Mouse (Mus musculus): Measurements from ENCODE around the gene Prodh2. TPM values are rescaled to one million over a fixed set of nuclear protein-coding genes. Genes with fewer than 3 reads are reported as not detected.

Gene Prodh2
- total RNA-seq, 1 experiment, result 0.80 TPM

- in situ Hi-C loops (cut with MboI; ENCODE audit: low sequenced_read_pairs in 2 of 2, unreplicated experiment in 2 of 2), result no loop called here
- TF ChIP-seq CHD2 (IDR thresholded peaks at IDR 0.05; ENCODE audit: low read depth, low read length) (no peak), ZNF384 (IDR thresholded peaks at IDR 0.05; ENCODE audit: low read depth, low read length) (no peak), MAFK (IDR thresholded peaks at IDR 0.05; ENCODE audit: insufficient read depth, low read depth, low read length) (no peak), HCFC1 (IDR thresholded peaks at IDR 0.05; ENCODE audit: borderline replicate concordance, insufficient read depth, low read length) (no peak), ZC3H11A (IDR thresholded peaks at IDR 0.05; ENCODE audit: borderline replicate concordance, low read depth, low read length) (no peak)
These were observed 14.6 kb downstream of the Prodh2 start for GRCm38 (mm10) chr7:30508061-30508460.

DNA sequence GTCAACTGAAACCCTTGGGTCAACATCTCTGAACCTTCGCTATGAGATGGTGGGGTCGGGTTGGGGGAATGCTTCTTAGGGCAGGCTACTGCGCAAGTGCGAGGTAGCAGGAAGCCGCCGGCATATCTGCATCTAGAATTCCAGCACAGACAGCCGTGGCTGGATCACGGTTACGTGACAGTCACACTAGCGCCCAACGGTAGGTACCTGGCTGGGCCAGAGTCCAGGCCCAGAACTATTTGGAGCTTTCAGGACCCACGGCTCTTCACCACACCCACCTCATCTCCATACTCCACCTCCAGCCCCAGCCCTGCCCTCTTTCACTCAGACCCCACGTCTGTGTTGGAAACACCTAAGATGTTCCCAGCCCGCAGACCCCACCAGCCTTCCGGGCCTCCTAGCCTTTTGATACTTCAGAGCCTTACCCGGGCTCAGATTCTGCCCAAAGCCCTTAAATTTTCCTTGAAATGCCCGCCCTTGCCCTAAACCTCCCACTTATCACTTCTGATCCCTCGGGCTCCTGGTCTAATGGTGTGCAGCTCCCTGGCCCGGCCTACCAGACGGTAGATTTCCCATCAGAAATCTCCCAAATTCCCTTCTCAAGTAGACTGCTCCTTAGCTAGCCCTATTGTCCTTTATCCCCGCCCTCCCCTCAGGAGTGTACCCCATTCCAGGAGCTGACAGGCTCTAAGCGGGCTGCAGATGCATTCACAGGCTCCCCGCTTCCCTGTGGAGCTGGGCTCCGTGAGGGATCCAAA lies 21.8 kb downstream of the Prodh2 start:
- peak overlapping the region; percentile 26 to 42; a peak in 3 of 4 replicates for H3K4me3 ChIP-seq (ENCODE audit: insufficient read depth in 1 of 2, low read depth in 1 of 2, low read length in 2 of 2, poor library complexity in 1 of 2, severe bottlenecking in 1 of 2)
- TF ChIP-seq CHD2 (IDR thresholded peaks at IDR 0.05; ENCODE audit: low read depth, low read length) (no peak), HCFC1 (IDR thresholded peaks at IDR 0.05; ENCODE audit: borderline replicate concordance, insufficient read depth, low read length) (no peak), ZC3H11A (IDR thresholded peaks at IDR 0.05; ENCODE audit: borderline replicate concordance, low read depth, low read length) (no peak), MAFK (IDR thresholded peaks at IDR 0.05; ENCODE audit: insufficient read depth, low read depth, low read length) (no peak), ZNF384 (IDR thresholded peaks at IDR 0.05; ENCODE audit: low read depth, low read length) (no peak)
- no peak overlapping the region for H3K27ac ChIP-seq (ENCODE audit: insufficient read depth, low read depth, low read length, poor library complexity, severe bottlenecking)
- no peaks in the 10 kb centered on the region for H3K36me3 ChIP-seq (ENCODE audit: control insufficient read depth, insufficient read depth, low read length, poor library complexity, severe bottlenecking)
- DNase-seq (ENCODE audit: low read depth, low spot score), result peak; percentile 35
- no peaks in the 10 kb centered on the region for H3K9me3 ChIP-seq (ENCODE audit: control insufficient read depth, insufficient read depth, low read depth, low read length)
- peaks cover 2 to 4% of the 10 kb centered on the region in 2 experiments; a peak in 2 of 4 replicates for H3K4me1 ChIP-seq (ENCODE audit: control insufficient read depth in 2 of 2, insufficient read depth in 2 of 2, low read length in 2 of 2, poor library complexity in 1 of 2)
- peak overlapping the region; percentile 9; the same call in 1 of the 2 replicates for H3K9ac ChIP-seq (ENCODE audit: insufficient read depth, low read depth, low read length, poor library complexity, severe bottlenecking)
- in situ Hi-C loops (cut with MboI; ENCODE audit: low sequenced_read_pairs in 2 of 2, unreplicated experiment in 2 of 2), result no loop called here

More at GRCm38 (mm10) chr7:30508061-30508460, 14.6 kb downstream of the Prodh2 start:
- Histone ChIP-seq H3K9ac (ENCODE audit: insufficient read depth, low read depth, low read length, poor library complexity, severe bottlenecking) (no peak overlapping the region), H3K27ac (ENCODE audit: insufficient read depth, low read depth, low read length, poor library complexity, severe bottlenecking) (no peak overlapping the region), H3K4me1 (ENCODE audit: control insufficient read depth in 2 of 2, insufficient read depth in 2 of 2, low read length in 2 of 2, poor library complexity in 1 of 2) (no peaks in the 10 kb centered on the region), H3K9me3 (ENCODE audit: control insufficient read depth, insufficient read depth, low read depth, low read length) (no peaks in the 10 kb centered on the region), H3K4me3 (ENCODE audit: insufficient read depth in 1 of 2, low read depth in 1 of 2, low read length in 2 of 2, poor library complexity in 1 of 2, severe bottlenecking in 1 of 2) (no peak overlapping the region), H3K36me3 (ENCODE audit: control insufficient read depth, insufficient read depth, low read length, poor library complexity, severe bottlenecking) (no peaks in the 10 kb centered on the region)
- DNase-seq (ENCODE audit: low read depth, low spot score), result no peak

DNA sequence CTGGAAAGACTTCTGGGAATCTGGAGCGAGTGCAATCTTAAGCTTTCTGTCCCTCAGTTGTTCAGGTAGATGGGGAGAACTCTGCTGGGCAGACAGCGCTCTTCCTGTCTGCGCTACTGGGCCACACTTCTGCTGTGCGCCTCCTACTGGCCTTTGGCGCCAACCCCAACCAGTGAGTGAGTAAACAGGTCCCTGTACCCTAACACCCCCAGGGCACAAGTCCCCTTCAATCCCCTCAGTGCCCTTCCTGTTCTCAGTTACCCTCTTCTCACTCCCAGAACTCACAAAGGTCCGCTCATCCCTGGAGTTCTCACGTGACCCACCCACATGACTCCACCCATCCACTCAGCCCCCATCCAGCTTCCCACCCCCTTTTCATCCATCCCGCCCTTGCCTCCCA lies 24.9 kb downstream of the Prodh2 start:
- in situ Hi-C loops (cut with MboI; ENCODE audit: low sequenced_read_pairs in 2 of 2, unreplicated experiment in 2 of 2), result no loop called here
- H3K9me3 ChIP-seq (ENCODE audit: control insufficient read depth, insufficient read depth, low read depth, low read length), result no peaks in the 10 kb centered on the region
- H3K4me3 ChIP-seq (ENCODE audit: insufficient read depth in 1 of 2, low read depth in 1 of 2, low read length in 2 of 2, poor library complexity in 1 of 2, severe bottlenecking in 1 of 2), result peak overlapping the region; percentile 2 to 13; a peak in 1 of 4 replicates
- no peak overlapping the region for H3K27ac ChIP-seq (ENCODE audit: insufficient read depth, low read depth, low read length, poor library complexity, severe bottlenecking)
- no peak for DNase-seq (ENCODE audit: low read depth, low spot score)
- peaks cover 2 to 4% of the 10 kb centered on the region in 2 experiments; a peak in 2 of 4 replicates for H3K4me1 ChIP-seq (ENCODE audit: control insufficient read depth in 2 of 2, insufficient read depth in 2 of 2, low read length in 2 of 2, poor library complexity in 1 of 2)
- H3K9ac ChIP-seq (ENCODE audit: insufficient read depth, low read depth, low read length, poor library complexity, severe bottlenecking), result no peak overlapping the region
- H3K36me3 ChIP-seq (ENCODE audit: control insufficient read depth, insufficient read depth, low read length, poor library complexity, severe bottlenecking), result no peaks in the 10 kb centered on the region
- TF ChIP-seq CHD2 (IDR thresholded peaks at IDR 0.05; ENCODE audit: low read depth, low read length) (no peak), ZC3H11A (IDR thresholded peaks at IDR 0.05; ENCODE audit: borderline replicate concordance, low read depth, low read length) (no peak), MAFK (IDR thresholded peaks at IDR 0.05; ENCODE audit: insufficient read depth, low read depth, low read length) (no peak), HCFC1 (IDR thresholded peaks at IDR 0.05; ENCODE audit: borderline replicate concordance, insufficient read depth, low read length) (no peak), ZNF384 (IDR thresholded peaks at IDR 0.05; ENCODE audit: low read depth, low read length) (no peak)

DNA sequence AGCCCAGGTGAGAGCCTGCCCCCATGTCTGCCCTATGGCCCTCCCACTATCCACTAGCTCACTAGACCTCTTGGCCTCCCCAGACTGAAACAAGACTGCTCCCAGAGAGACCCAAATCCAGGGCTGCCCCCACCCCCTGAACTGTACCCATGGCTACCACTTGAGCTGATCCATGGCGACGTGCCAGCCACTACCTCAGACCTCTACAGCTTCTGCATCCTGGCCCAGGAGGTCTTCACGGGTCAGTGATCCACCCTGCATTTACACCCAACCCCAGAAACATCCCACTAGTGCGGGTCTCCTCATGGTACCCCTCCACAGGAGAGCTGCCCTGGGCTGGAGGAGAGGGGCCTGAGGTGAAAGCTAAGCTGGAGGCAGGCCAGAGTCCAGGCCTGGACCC lies 27.0 kb downstream of the Prodh2 start:
- DNase-seq (ENCODE audit: low read depth, low spot score), result no peak
- in situ Hi-C loops (cut with MboI; ENCODE audit: low sequenced_read_pairs in 2 of 2, unreplicated experiment in 2 of 2), result no loop called here
- Histone ChIP-seq H3K9me3 (ENCODE audit: control insufficient read depth, insufficient read depth, low read depth, low read length) (no peaks in the 10 kb centered on the region), H3K4me1 (ENCODE audit: control insufficient read depth in 2 of 2, insufficient read depth in 2 of 2, low read length in 2 of 2, poor library complexity in 1 of 2) (peaks cover 2 to 4% of the 10 kb centered on the region in 2 experiments; a peak in 2 of 4 replicates), H3K36me3 (ENCODE audit: control insufficient read depth, insufficient read depth, low read length, poor library complexity, severe bottlenecking) (no peaks in the 10 kb centered on the region), H3K9ac (ENCODE audit: insufficient read depth, low read depth, low read length, poor library complexity, severe bottlenecking) (no peak overlapping the region), H3K4me3 (ENCODE audit: insufficient read depth in 1 of 2, low read depth in 1 of 2, low read length in 2 of 2, poor library complexity in 1 of 2, severe bottlenecking in 1 of 2) (no peak overlapping the region), H3K27ac (ENCODE audit: insufficient read depth, low read depth, low read length, poor library complexity, severe bottlenecking) (no peak overlapping the region)
- TF ChIP-seq ZNF384 (IDR thresholded peaks at IDR 0.05; ENCODE audit: low read depth, low read length), result no peak
- no peak for TF ChIP-seq HCFC1 (IDR thresholded peaks at IDR 0.05; ENCODE audit: borderline replicate concordance, insufficient read depth, low read length)
- no peak for TF ChIP-seq CHD2 (IDR thresholded peaks at IDR 0.05; ENCODE audit: low read depth, low read length)
- TF ChIP-seq MAFK (IDR thresholded peaks at IDR 0.05; ENCODE audit: insufficient read depth, low read depth, low read length), result no peak
- no peak for TF ChIP-seq ZC3H11A (IDR thresholded peaks at IDR 0.05; ENCODE audit: borderline replicate concordance, low read depth, low read length)
